Mouse (Mus musculus) adrenal gland, adult 8-10 months (tissue): ENCODE measurements around the gene Cdipt. TPM values are rescaled to one million over a fixed set of nuclear protein-coding genes. Genes with fewer than 3 reads are reported as not detected.

Experiments
- DNase-seq: peaks from one replicate; pipeline ENCODE4 v3.0.0; 2022
- total RNA-seq, 4 experiments: library from RNA; stranded (reverse); gene quantifications; 2 replicates each; pipeline ENCODE4 v1.2.4; 2022

The Cdipt gene
- total RNA-seq, 4 experiments from 2014 or later, result 99.2 to 107 (median 103) TPM

DNA sequence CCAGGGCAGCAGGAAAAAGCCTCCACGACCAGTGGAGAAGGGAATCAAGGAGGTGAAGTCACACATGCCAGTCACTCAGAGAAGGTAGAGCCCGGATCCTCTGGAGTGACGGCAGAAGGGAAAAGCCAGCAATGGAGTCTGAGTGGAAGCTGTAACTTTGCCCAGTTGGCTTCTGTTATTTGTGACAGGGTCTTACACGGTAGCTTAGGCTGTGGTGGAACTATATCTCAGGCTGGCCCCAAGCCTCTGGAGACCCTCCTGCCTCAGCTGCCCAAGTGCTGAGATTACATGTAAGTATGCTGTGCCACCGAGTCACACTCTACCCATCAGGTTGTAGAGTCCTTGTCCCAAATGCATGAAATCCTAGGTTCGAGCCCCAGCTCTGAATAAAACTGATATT lies 37.7 kb downstream of the Cdipt start:
- DNase-seq, result no peak

- peak; percentile 75 for DNase-seq
These were observed 38.6 kb downstream of the Cdipt start, which contains the start of gene Mvp for GRCm38 (mm10) chr7:127014320-127014719. Gene Mvp (minus strand): TSS chr7:127014621.

DNA sequence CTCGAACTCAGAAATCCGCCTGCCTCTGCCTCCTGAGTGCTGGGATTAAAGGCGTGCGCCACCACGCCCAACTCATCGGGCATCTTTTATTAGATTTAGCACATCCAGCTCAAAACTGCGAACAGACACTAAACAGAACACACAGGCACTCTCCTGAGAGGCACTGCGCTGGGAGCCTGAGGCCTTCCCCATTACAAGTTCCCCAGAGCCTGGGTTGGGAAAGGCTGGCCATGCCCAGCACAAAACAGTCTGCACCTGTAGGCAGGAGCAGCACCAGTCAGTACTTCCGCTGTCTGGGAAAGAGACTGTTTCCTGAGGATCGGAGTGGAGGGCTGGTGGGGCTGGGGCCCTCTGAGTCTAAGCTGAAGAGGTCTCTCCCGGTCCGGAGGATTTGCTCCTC lies 39.3 kb downstream of the Cdipt start:
- no peak for DNase-seq

DNA sequence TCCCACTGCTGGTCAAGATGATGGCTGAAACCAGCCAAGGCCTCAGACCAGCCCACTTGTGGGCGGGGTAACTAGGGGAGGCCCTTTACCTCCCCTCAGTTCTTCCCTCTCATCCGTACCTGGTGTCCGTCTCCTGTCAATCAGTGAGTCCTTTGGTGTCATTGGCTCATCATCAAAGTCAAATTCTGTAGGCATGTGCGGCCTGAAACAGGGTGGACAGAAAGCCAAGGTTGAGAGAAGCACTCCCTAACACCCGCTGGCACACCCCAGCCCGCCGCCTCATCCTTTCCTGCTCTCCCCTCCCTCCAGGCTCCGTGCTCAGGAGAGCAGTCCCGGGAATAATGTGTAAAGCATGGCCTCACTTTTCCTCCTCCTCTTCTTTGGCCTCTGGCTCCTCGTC lies 40.4 kb downstream of the Cdipt start:
- peak; percentile 70 for DNase-seq

DNA sequence TGATC lies 40.6 kb downstream of the Cdipt start, which contains the start of gene Pagr1b:
Gene Pagr1b, minus strand, starts transcription at position 4 of the 5 bp plus-strand sequence.
- no peak for DNase-seq

DNA sequence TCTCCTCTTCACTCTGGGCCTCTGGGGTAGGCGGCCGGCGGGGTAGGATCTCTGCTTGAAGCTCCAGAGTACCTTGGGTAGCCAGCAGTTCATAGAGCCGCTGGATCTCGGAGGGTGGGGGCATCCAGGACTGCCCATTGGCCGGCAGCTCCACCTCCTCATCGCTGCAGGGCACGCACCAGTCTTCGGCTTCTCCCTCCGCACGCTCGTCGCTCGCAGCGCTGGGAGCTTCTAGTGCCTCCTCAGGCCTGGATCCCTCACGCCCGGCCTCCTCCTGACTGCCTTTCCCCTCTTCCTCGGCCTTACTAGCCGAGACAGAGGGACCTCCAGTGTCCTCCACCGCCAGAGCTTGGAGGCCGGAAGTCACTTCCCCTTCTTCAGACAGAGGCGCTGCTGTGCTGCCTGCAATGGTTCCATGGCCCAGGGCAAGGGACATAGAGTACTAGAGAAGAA lies 40.8 kb downstream of the Cdipt start:
- DNase-seq, result no peak

- DNase-seq, result peak; percentile 96
These were observed 41.5 kb downstream of the Cdipt start, which contains the start of gene Pagr1a for GRCm38 (mm10) chr7:127016971-127017949. Gene Pagr1a (minus strand): TSS chr7:127017352.

DNA sequence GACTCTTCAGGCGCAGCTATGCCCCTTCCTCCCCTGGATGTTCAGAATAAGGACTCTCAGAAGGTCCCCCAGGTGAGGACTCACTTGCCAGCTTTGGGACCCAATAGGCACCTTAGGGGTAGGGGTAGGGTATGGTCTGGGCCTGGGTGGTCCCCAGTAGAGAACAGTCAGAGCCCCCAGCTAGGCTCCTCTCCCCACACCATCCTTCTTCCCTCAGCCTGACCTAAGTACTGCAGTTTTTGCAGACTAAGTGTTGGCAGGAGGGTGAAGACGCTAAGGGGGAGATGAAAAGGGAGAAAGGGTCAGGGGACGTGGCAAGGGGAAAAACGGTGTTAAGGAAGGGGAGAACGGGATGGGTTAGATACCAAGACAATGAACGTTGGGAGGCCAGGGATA lies 42.2 kb downstream of the Cdipt start:
- DNase-seq, result no peak

DNA sequence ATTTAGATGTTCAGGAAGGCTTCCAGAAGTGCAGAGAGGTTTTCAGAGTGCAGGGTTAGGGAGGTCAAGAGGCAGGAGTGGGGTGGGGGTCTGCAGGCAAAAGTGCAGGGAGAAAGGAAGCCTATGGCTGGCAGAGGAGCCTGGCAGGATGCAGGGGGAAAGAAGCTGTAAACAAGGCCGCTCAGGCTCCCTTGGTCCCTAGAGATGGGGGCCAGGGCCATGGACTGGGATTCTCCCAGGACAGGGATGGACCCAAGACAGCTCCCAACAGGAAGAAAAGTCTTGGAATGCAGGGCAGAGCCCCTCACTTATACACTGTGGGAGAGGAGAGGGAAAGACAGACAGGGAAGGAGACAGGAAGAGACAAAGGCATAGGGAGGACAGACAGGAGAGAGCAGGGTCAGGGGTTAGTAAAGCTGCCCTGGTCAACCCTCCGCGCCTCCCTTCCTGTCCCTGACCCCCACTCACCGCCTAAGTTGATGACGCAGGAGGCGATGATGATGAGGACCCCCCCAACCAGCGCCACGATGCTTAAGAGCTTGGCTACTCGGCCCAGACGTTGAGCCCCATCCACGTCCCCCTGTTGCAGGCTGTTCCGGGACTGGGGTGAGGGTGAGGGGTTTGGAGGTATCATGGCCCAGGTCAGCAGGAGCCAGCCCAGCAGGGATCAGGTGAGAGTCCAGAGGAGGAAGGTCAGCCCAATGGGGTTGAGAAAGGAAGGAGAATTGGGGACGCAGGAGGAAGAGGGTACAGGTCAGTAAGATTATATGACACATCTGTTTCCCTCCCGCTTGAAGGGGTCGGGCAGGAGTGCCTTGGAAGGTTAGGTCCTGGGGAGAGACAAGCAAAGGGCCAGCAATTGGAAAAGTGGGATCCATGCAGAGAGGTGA lies 42.9 kb downstream of the Cdipt start:
- DNase-seq, result peak; percentile 30

DNA sequence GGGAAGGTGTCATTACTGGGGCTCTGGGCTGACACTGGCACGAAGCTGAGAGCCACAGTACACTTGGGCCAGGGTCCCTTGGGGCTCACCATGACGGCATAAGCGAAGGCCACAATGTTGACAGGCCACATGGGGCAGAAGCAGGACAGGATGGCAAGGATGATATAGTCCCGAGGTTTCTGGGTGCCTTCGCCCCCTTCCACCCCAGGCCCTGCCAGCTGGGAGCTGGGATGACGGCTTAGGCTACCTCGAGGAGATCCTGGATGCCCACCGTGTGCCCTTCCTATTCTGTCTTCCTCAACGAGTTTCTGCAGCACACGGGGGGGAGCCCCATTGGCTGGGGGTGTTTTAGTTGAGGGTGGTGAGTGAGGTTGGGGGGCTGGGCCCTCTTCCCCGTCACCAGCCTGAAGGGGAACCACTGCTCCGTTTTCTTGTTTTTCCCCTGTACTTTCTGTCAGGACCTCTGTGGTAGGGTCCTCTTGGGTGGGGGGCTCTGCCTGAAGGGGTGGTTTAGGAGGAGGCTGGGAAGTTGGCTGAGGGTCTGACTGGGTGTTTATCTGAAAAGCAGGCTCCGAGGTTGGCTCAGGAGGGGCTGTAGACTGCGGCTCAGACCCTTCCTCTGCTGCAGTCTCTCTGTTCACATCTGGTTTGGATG lies 43.7 kb downstream of the Cdipt start:
- no peak for DNase-seq

DNA sequence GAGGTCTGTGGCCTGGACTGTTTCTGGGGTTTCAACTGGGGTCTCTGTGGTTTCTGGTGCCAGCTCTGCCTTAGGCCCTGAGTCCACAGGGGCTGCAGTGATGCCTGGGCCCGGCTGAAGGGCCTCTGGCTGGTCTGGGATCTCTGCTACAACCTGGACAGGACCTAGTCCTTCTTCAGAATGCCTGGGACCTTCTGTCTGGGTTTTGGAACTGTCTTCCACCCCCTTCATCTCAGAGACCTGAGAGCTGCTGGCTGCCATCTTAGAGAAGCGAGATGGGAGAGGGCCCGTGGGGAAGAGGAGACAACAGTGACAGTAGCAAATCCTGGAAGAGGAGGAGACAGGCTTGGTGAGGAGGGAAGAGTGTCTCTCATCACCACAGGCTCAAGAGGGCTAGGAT lies 44.3 kb downstream of the Cdipt start:
- no peak for DNase-seq

DNA sequence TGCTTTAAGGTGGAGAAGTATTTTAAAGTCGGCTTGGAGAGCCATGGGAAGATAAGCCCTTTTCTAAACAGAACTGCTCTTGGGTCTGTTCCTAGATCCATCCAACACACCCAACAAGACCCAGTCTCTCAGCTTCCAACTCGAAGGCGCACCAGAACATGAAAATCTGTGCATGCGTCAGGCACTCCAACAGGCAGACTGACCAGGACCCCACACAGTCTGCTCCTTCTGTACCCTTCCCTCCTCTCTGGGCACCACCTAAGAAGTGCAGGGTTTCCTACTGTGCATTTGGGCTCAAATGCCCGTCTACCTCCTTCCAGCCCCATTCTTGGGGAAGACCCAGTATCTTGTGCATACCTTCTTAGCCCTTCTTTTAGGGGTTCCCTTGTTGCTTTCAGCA lies 44.8 kb downstream of the Cdipt start:
- no peak for DNase-seq

GRCm38 (mm10) chr7:127020901-127021562 lies 45.3 kb downstream of the Cdipt start, which contains the start of the genes Gm42742 and Prrt2:
Gene Gm42742 (minus strand): TSS chr7:127021097.
Gene Prrt2 (minus strand): TSS chr7:127021211.
- peak; percentile 29 for DNase-seq

DNA sequence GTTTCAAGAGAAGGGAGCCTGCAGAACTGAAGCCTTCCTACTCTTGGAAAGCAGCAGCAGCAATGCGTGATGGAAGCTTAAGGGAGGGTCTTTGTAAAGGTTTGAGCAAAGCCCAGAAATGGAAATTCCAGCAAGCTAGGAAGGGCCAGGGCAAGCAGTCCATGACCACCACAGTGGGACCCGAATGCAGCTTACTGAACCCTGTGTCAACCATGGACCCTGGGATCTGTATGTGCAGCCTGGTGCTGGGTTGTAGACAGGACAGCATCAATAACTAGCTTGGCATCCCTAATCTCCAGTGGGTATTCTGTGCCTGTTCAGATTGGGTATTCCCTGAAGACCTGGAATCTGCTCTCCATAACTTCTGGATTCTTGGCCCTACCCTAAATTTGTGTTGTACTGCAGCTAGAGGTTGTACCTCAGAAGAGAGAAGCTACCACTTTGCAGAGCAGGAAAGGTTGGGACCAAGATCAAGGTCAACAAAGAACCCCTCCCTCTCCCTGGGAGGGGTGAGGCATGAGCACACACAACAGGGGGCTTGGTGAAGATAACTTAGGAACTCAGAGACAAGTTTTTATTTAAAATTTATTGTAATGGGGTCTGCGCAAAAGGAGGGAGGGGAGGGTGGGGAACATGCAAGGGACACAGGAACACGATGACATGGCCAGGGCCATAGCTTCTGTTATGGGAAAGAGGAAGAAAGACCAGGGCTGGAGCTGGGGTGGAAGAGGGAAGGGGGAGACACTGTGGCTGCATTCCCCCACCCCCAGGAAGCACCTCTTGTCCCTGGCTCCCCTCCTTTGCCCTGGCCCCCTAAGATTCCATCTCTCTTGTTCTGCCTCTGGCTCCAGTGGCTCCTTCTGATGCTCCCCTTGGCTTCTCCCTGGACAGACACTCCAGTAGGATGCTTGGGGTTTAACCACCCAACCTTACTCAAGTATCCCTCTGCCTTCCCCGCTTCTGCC lies 46.1 kb downstream of the Cdipt start:
- no peak for DNase-seq

DNA sequence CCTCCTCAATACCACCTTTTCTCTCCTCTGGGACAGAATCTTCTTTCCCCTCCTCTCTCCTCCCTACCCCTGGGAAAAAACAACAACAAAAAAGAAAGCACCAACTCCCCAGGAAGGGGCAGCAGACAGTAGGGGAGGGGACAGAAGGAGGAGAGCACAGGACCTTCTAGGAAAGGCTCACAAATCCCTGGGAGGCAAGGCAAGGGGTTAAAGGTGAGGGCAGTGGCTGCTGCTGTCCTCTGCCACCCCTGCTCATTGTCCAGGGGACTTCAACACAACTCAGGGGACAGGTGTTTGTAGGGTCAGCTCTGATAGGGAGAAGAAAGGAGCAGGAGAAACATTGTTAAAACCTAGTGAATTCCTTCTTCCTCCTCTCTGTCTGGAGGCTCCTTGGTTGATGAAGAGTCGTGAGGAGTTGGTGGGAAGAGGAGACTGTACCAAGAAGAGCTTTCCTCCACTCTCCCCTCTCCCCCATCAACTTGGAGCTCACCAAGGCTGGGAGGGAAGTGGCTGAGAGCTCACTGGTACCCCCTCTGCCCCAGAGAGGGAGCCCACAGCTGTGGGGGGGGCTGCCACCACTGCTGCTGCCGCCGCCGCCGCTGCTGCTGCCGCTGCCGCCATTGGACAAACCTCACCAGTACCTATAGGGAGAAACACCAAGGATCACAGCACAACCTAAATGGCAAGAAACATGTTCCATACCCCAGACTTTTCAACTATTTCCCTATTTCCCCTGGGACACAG lies 47.0 kb downstream of the Cdipt start:
- no peak for DNase-seq

DNA sequence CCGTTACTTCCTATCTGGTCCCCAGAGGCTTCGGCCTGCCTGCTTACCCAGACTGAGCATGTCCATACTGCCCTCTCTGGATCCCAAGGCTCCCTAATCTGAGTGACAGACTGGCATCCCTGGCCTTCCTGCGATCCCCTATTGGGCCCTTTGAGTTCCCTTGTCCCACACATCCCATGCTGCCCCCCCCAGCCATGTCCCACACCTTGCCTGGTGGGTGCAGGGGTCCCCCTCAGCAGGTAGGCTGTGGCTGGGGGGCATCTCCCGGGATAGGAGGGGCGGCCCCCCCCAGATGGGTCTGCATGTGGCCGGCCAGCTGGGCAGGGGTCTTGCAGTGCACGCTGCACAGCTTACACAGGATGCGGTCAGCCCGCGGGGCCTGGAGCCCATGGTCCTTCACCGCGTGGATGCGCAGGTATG lies 47.6 kb downstream of the Cdipt start:
- DNase-seq, result peak; percentile 26

GRCm38 (mm10) chr7:127023896-127024690 lies 48.4 kb downstream of the Cdipt start:
- peak; percentile 33 for DNase-seq

DNA sequence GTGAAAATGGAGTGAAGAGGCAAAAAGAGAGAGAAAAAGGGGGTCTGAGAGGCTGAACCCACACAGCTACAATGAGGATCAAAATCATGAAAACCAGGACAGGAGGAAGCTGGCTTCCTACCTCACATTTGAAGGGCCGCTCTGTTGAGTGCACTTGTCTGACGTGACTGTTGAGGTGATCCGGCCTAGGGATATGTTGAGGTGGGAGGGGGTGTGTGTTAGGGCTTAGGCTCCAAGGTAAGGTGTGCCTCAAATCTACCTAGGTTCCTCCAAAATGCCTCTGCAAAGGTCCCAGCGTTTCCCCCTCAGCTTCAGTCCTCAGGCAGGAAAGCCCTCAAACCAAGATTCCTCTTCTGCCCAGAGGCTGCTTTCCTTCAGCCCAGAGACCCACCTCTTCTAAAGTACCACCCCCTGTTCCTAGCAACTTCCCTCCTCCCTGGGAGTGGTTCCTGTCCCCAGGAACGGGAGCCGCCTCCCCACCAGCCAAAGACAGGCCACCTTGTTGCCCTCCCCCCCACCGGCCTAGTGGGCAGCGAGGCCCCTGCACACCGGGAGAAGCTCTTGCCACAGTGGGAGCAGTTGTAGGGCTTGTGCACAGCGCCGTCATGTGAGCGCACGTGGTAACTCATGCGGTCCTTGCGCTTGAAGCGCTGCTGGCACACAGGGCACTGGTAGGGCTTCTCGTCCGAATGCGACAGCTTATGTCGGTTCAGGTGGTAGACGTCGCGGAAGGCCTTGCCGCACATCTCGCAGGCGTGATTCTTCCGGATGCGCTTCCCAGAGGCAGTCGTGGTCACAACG lies 49.2 kb downstream of the Cdipt start:
- peak; percentile 81 for DNase-seq
